Mouse (Mus musculus) urinary bladder, postnatal 36 days (tissue): ENCODE measurements around the gene Dytn.

Experiments used
- DNase-seq, 2 experiments: peaks; one replicate each; pipeline ENCODE4 v3.0.0; 2022; ENCODE audit warnings: low spot score in 2 of 2, mixed read lengths in 1 of 2

Dytn gene

GRCm38 (mm10) chr1:63579153-63579552 lies 107.6 kb downstream of the Dytn start:
- no peak for DNase-seq

- no peak for DNase-seq
These were observed 109.9 kb downstream of the Dytn start for GRCm38 (mm10) chr1:63576803-63577202.

- DNase-seq: no peak
These were observed 112.7 kb downstream of the Dytn start for GRCm38 (mm10) chr1:63573864-63574611.

- peak in 1 of 2 experiments; percentile 3 for DNase-seq
These were observed 113.3 kb downstream of the Dytn start for GRCm38 (mm10) chr1:63573432-63573831.
